Mouse (Mus musculus): Measurements from ENCODE around the gene Gm20696. TPM values are rescaled to one million over a fixed set of nuclear protein-coding genes. Genes with fewer than 3 reads are reported as not detected.

Gene Gm20696
- total and polyA plus RNA-seq, 3 experiments: 0.59 TPM; not detected in 2

GRCm38 (mm10) chr6:99428961-99429360 is 237.6 kb downstream of the Gm20696 start:
- Histone ChIP-seq H3K9ac (ENCODE audit: insufficient read depth, low read depth) (no peak overlapping the region), H3K4me1 (ENCODE audit: control insufficient read depth in 1 of 2, insufficient read depth in 2 of 2) (peaks cover 19 to 61% of the 10 kb centered on the region in 2 experiments), H3K4me2 (ENCODE audit: insufficient read depth, low read depth, poor library complexity, severe bottlenecking) (no peak overlapping the region), H3K27me3 (replicated peaks) (no peaks in the 10 kb centered on the region), H3K4me3 (replicated peaks in 1 of 3; ENCODE audit: low read depth in 2 of 3, low read length in 2 of 3, poor library complexity in 1 of 3) (no peak overlapping the region), H3K27ac (ENCODE audit: insufficient read depth, low read depth) (no peak overlapping the region), H3K36me3 (replicated peaks in 1 of 2; ENCODE audit: control insufficient read depth in 1 of 2, insufficient read depth in 1 of 2, low read length in 1 of 2) (no peaks in the 10 kb centered on the region), H3K9me3 (replicated peaks; ENCODE audit: low read length) (no peaks in the 10 kb centered on the region), H3K79me2 (replicated peaks; ENCODE audit: control insufficient read depth, extremely low read depth, insufficient read depth, poor library complexity, severe bottlenecking) (no peaks in the 10 kb centered on the region)
- dilution Hi-C loops (cut with MboI; ENCODE audit: extremely low pct_ligation_motif_present, extremely low pct_unique_long_range_greater_than_20kb, low sequenced_read_pairs): no loop called here
- DNase-seq (ENCODE audit: extremely low read depth): no peak
- TF ChIP-seq NELFE (IDR thresholded peaks at IDR 0.05; ENCODE audit: low read depth, low read length) (no peak), ZNF384 (IDR thresholded peaks at IDR 0.05; ENCODE audit: low read depth, low read length) (no peak), SMC3 (IDR thresholded peaks at IDR 0.05; ENCODE audit: low read depth, low read length) (no peak), PAX5 (IDR thresholded peaks at IDR 0.05; ENCODE audit: low read length) (no peak), MAFK (IDR thresholded peaks at IDR 0.05; ENCODE audit: insufficient replicate concordance, low read length) (no peak), POLR2AphosphoS2 (IDR thresholded peaks at IDR 0.05; ENCODE audit: low read depth, low read length) (no peak), TCF12 (IDR thresholded peaks at IDR 0.05; ENCODE audit: low read depth, low read length) (no peak), EP300 (IDR thresholded peaks at IDR 0.05; ENCODE audit: low read length) (no peak), NRF1 (IDR thresholded peaks at IDR 0.05; ENCODE audit: low read depth, low read length) (no peak), JUND (conservative IDR thresholded peaks at IDR 0.05; ENCODE audit: low read depth, low read length) (no peak), KAT2A (IDR thresholded peaks at IDR 0.05; ENCODE audit: insufficient replicate concordance, low read length) (no peak), JUN (IDR thresholded peaks at IDR 0.05; ENCODE audit: insufficient read depth, low read depth, low read length) (no peak), SIN3A (IDR thresholded peaks at IDR 0.05; ENCODE audit: low read length) (no peak), RCOR1 (conservative IDR thresholded peaks at IDR 0.05; ENCODE audit: low read depth, low read length) (no peak), MAX (IDR thresholded peaks at IDR 0.05; ENCODE audit: low read length) (no peak), MAZ (IDR thresholded peaks at IDR 0.05; ENCODE audit: low read depth, low read length) (no peak), TBP (conservative IDR thresholded peaks at IDR 0.05; ENCODE audit: low read depth, low read length) (no peak), IRF4 (IDR thresholded peaks at IDR 0.05; ENCODE audit: low read depth, low read length) (no peak), E2F4 (IDR thresholded peaks at IDR 0.05; ENCODE audit: insufficient replicate concordance, low read depth, low read length) (no peak), MXI1 (IDR thresholded peaks at IDR 0.05; ENCODE audit: low read depth, low read length) (no peak)
- in situ Hi-C loops (cut with MboI; ENCODE audit: low pct_ligation_motif_present, low pct_unique_long_range_greater_than_20kb, low sequenced_read_pairs): no loop called here

- Histone ChIP-seq H3K27ac (ENCODE audit: insufficient read depth, low read depth) (no peak overlapping the region), H3K27me3 (replicated peaks) (no peaks in the 10 kb centered on the region), H3K4me2 (ENCODE audit: insufficient read depth, low read depth, poor library complexity, severe bottlenecking) (no peak overlapping the region), H3K9me3 (replicated peaks; ENCODE audit: low read length) (no peaks in the 10 kb centered on the region), H3K79me2 (replicated peaks; ENCODE audit: control insufficient read depth, extremely low read depth, insufficient read depth, poor library complexity, severe bottlenecking) (no peaks in the 10 kb centered on the region), H3K4me1 (ENCODE audit: control insufficient read depth in 1 of 2, insufficient read depth in 2 of 2) (peaks cover 19 to 54% of the 10 kb centered on the region in 2 experiments), H3K4me3 (replicated peaks in 1 of 3; ENCODE audit: low read depth in 2 of 3, low read length in 2 of 3, poor library complexity in 1 of 3) (no peak overlapping the region), H3K36me3 (replicated peaks in 1 of 2; ENCODE audit: control insufficient read depth in 1 of 2, insufficient read depth in 1 of 2, low read length in 1 of 2) (no peaks in the 10 kb centered on the region), H3K9ac (ENCODE audit: insufficient read depth, low read depth) (no peak overlapping the region)
- dilution Hi-C loops (cut with MboI; ENCODE audit: extremely low pct_ligation_motif_present, extremely low pct_unique_long_range_greater_than_20kb, low sequenced_read_pairs) (no loop called here), in situ Hi-C loops (cut with MboI; ENCODE audit: low pct_ligation_motif_present, low pct_unique_long_range_greater_than_20kb, low sequenced_read_pairs) (no loop called here)
- no peak for DNase-seq (ENCODE audit: extremely low read depth)
- TF ChIP-seq ZNF384 (IDR thresholded peaks at IDR 0.05; ENCODE audit: low read depth, low read length) (no peak), USF1 (IDR thresholded peaks at IDR 0.05; ENCODE audit: low read depth, low read length) (no peak), SIN3A (IDR thresholded peaks at IDR 0.05; ENCODE audit: low read length) (no peak), POLR2A (IDR thresholded peaks at IDR 0.05; ENCODE audit: low read depth, low read length) (no peak), PAX5 (IDR thresholded peaks at IDR 0.05; ENCODE audit: low read length) (no peak), MAZ (IDR thresholded peaks at IDR 0.05; ENCODE audit: low read depth, low read length) (no peak)
Observed at GRCm38 (mm10) chr6:99427301-99427700, 239.3 kb downstream of the Gm20696 start.
